9 mouse cellular contexts compared by ENCODE assay signal in the genomic region with DNA sequence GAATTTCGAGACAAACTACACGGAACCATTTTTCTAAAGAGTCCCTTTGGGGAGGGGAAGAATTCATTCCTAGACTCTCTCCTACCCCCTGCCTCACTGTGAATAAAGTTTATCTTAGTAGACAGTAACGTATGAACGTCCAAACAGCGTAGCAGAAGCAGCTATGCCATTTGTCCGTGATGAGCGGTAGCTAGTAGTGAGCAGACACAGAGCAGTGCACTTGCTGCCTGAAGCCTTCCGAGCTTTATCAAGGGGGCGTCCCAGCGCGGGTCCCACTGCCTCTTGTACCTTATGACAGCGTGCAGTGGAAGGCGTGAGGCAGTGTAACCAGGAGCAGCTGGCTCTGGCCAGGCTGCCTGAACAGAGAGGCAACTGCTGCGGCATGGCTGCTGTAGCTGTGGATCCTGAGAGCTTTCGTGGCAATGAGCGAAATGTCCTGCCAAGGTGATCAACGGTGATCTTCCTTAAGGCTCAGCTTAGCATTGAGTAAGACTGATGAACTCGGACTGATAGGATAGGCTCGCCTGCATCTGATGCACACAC. TPM values are rescaled to one million over a fixed set of nuclear protein-coding genes. Genes with fewer than 3 reads are reported as not detected.
DNase-seq lines count a peak whose midpoint lies in the region; ATAC-seq and TF ChIP-seq lines count a peak whose summit lies in the region.
"Had no signal": no experiment of that assay in that cellular context is flagged by ENCODE, and none has a peak within 500 bp of the region (broad histone marks: within the 10 kb centered on the region; RNA-seq: fewer than 3 reads in every experiment).

No protein-coding gene starts in this region.

- no peaks in the 10 kb centered on the region for H3K9me3 ChIP-seq in heart, embryonic 10.5 days
- no peaks in the 10 kb centered on the region for H3K9me3 ChIP-seq in midbrain, embryonic 15.5 days
- H3K9me3 ChIP-seq in midbrain, embryonic 11.5 days (ENCODE audit: control insufficient read depth, low read length), result no peaks in the 10 kb centered on the region
- H3K9me3 ChIP-seq in stomach, postnatal 0 days (ENCODE audit: control insufficient read depth, low read length), result no peaks in the 10 kb centered on the region

- no peak for DNase-seq in heart, embryonic 10.5 days (ENCODE audit: low spot score)
- no peak for DNase-seq in heart, adult 9 months (ENCODE audit: low spot score in 2 of 2)
- DNase-seq in midbrain, embryonic 11.5 days (ENCODE audit: low spot score, missing footprints), result no peak
- DNase-seq in kidney, postnatal 10 days, result peak; percentile 11
- no peak for DNase-seq in stomach, postnatal 0 days (ENCODE audit: low spot score)
- DNase-seq: cerebellum, postnatal 25 days had no signal

- 41% methylated on average over 19 of the region's 19 CpGs for WGBS in heart, embryonic 10.5 days
- 62% methylated on average over 19 of the region's 19 CpGs for WGBS in midbrain, embryonic 15.5 days
- 62% methylated on average over 19 of the region's 19 CpGs for WGBS in midbrain, embryonic 11.5 days
- WGBS in stomach, postnatal 0 days, result 32% methylated on average over 19 of the region's 19 CpGs

- peak overlapping the region; percentile 15; the same call in 1 of the 2 replicates for H3K4me2 ChIP-seq in midbrain, embryonic 15.5 days
- no peak overlapping the region for H3K4me2 ChIP-seq in midbrain, embryonic 11.5 days
- H3K4me2 ChIP-seq in stomach, postnatal 0 days (replicated peaks; ENCODE audit: low read depth), result peak overlapping the region; percentile 18

- H3K27me3 ChIP-seq in heart, embryonic 10.5 days (ENCODE audit: insufficient read depth, poor library complexity, severe bottlenecking), result no peaks in the 10 kb centered on the region
- no peaks in the 10 kb centered on the region for H3K27me3 ChIP-seq in midbrain, embryonic 15.5 days (replicated peaks)
- no peaks in the 10 kb centered on the region for H3K27me3 ChIP-seq in midbrain, embryonic 11.5 days (ENCODE audit: control insufficient read depth, insufficient read depth, low read length)
- H3K27me3 ChIP-seq in stomach, postnatal 0 days (ENCODE audit: control insufficient read depth, insufficient read depth, low read length), result 0 out of 2 replicates have a peak, but pooled peaks cover 3% of the 10 kb centered on the region

- no peaks in the 10 kb centered on the region for H3K36me3 ChIP-seq in heart, embryonic 10.5 days
- no peaks in the 10 kb centered on the region for H3K36me3 ChIP-seq in midbrain, embryonic 15.5 days (replicated peaks)
- no peaks in the 10 kb centered on the region for H3K36me3 ChIP-seq in midbrain, embryonic 11.5 days (ENCODE audit: control insufficient read depth, insufficient read depth, low read length)
- no peaks in the 10 kb centered on the region for H3K36me3 ChIP-seq in stomach, postnatal 0 days (ENCODE audit: control insufficient read depth, insufficient read depth, low read length)

- TF ChIP-seq EP300 in stomach, postnatal 0 days (optimal IDR thresholded peaks at IDR 0.05), result no peak

- H3K27ac ChIP-seq in heart, embryonic 10.5 days, result no peak overlapping the region
- H3K27ac ChIP-seq in midbrain, embryonic 15.5 days, result no peak overlapping the region
- H3K27ac ChIP-seq in midbrain, embryonic 11.5 days (ENCODE audit: low read depth, low read length), result no peak overlapping the region
- no peak overlapping the region for H3K27ac ChIP-seq in stomach, postnatal 0 days (replicated peaks)

- no peak for TF ChIP-seq CTCF in stomach, postnatal 0 days (IDR thresholded peaks at IDR 0.05; ENCODE audit: low read depth)

- H3K4me3 ChIP-seq in heart, embryonic 10.5 days, result peak overlapping the region; percentile 39
- no peak overlapping the region for H3K4me3 ChIP-seq in midbrain, embryonic 15.5 days
- H3K4me3 ChIP-seq in midbrain, embryonic 11.5 days (ENCODE audit: low read depth, low read length), result no peak overlapping the region
- H3K4me3 ChIP-seq in stomach, postnatal 0 days (ENCODE audit: low read depth, low read length), result no peak overlapping the region; the same call in 1 of the 2 replicates

- H3K4me1 ChIP-seq in heart, embryonic 10.5 days, result no peaks in the 10 kb centered on the region; the same call in 1 of the 2 replicates
- no peaks in the 10 kb centered on the region for H3K4me1 ChIP-seq in midbrain, embryonic 15.5 days
- no peaks in the 10 kb centered on the region for H3K4me1 ChIP-seq in midbrain, embryonic 11.5 days (ENCODE audit: control insufficient read depth, insufficient read depth, low read length)
- H3K4me1 ChIP-seq in stomach, postnatal 0 days (replicated peaks; ENCODE audit: control insufficient read depth, insufficient read depth), result no peaks in the 10 kb centered on the region

- H3K9ac ChIP-seq in midbrain, embryonic 15.5 days, result no peak overlapping the region
- no peak overlapping the region for H3K9ac ChIP-seq in midbrain, embryonic 11.5 days (ENCODE audit: low read length)
- H3K9ac ChIP-seq in stomach, postnatal 0 days (ENCODE audit: low read length), result no peak overlapping the region

- ATAC-seq in midbrain, embryonic 15.5 days (replicated peaks), result no peak
- no peak for ATAC-seq in midbrain, embryonic 11.5 days (ENCODE audit: low FRiP score)
- no peak for ATAC-seq in stomach, postnatal 0 days (ENCODE audit: low FRiP score, low TSS enrichment)
- ATAC-seq in erythroblast, adult 5-6 weeks (replicated peaks; ENCODE audit: low FRiP score, poor library complexity, severe bottlenecking), result no peak
- ATAC-seq in inflammation-experienced regulatory T-cells, adult 6 months, result no peak

RNA-seq across cellular contexts. Expression of a gene that starts 38.8 kb away (rescaled TPM):
- 0.60 and 3.3 TPM in 2 replicates for polyA plus RNA-seq in heart, embryonic 10.5 days (2016; fragmentation: Nextera tagmentation; extraction: Ambion mirVana)
- polyA plus RNA-seq in midbrain, embryonic 15.5 days (2015; fragmentation: Nextera tagmentation; extraction: Ambion mirVana), result 5.1 and 5.3 TPM in 2 replicates
- polyA plus RNA-seq in midbrain, embryonic 11.5 days (2014; fragmentation: Nextera tagmentation; extraction: Ambion mirVana), result 0.33 and 0.36 TPM in 2 replicates
- 0.11 and 0.18 TPM in 2 replicates for polyA plus RNA-seq in stomach, postnatal 0 days (2015; fragmentation: Nextera tagmentation; extraction: Ambion mirVana)
- total RNA-seq in erythroblast, adult 5-6 weeks (2015; ENCODE audit: low replicate concordance), result 89.2 and 103 TPM in 2 replicates
- 114 and 145 TPM in 2 replicates for total RNA-seq in erythroblast, adult 5-6 weeks (2017; ENCODE audit: low replicate concordance)
- not detected for polyA plus RNA-seq in inflammation-experienced regulatory T-cells, adult 6 months (2017; shearing (Covaris generic))

RNA-seq across cellular contexts. Expression of a gene that starts 39.2 kb away (rescaled TPM):
- polyA plus RNA-seq in heart, embryonic 10.5 days (2016; fragmentation: Nextera tagmentation; extraction: Ambion mirVana), result 1.2 and 6.2 TPM in 2 replicates
- polyA plus RNA-seq in midbrain, embryonic 15.5 days (2015; fragmentation: Nextera tagmentation; extraction: Ambion mirVana), result 1.3 and 2.9 TPM in 2 replicates
- polyA plus RNA-seq in midbrain, embryonic 11.5 days (2014; fragmentation: Nextera tagmentation; extraction: Ambion mirVana), result 1.8 and 2.0 TPM in 2 replicates
- polyA plus RNA-seq in stomach, postnatal 0 days (2015; fragmentation: Nextera tagmentation; extraction: Ambion mirVana), result 0.18 and 0.21 TPM in 2 replicates
- not detected in 2 replicates for total RNA-seq in erythroblast, adult 5-6 weeks (2015; ENCODE audit: low replicate concordance)
- 0.14 TPM in 1 of 2 replicates, not detected in the other for total RNA-seq in erythroblast, adult 5-6 weeks (2017; ENCODE audit: low replicate concordance)
- polyA plus RNA-seq in inflammation-experienced regulatory T-cells, adult 6 months (2017; shearing (Covaris generic)), result under 1 TPM in 2 of 3 experiments, not detected in 1; 0.16 to 0.19 TPM
